Mouse (Mus musculus): ENCODE results near the gene Gna15.

- TF ChIP-seq CTCF (IDR thresholded peaks at IDR 0.05; ENCODE audit: low read depth) (no peak), EP300 (IDR thresholded peaks at IDR 0.05; ENCODE audit: low read depth) (no peak)
Observed at GRCm38 (mm10) chr10:81491018-81491417, 33.0 kb downstream of the Gna15 start.

Measured in liver, postnatal 0 days (tissue).